Mouse (Mus musculus) frontal cortex, adult 2 months (tissue): ENCODE results near the gene Adgrb3. TPM values are rescaled to one million over a fixed set of nuclear protein-coding genes. Genes with fewer than 3 reads are reported as not detected.

Source experiments
- DNase-seq, 2 experiments: peaks; one replicate each; pipeline ENCODE4 v3.0.0; 2022; ENCODE audit warnings: low spot score in 1 of 2; ENCODE audit errors: extremely low spot score in 1 of 2
- polyA plus RNA-seq: library from polyadenylated mRNA; depleted of rRNA; stranded (reverse); fragments of >200 nt; gene quantifications from 2 replicates; pipeline ENCODE4 v1.2.3, GENCODE M21; 2012

The Adgrb3 gene
- polyA plus RNA-seq, 1 experiment, result 63.4 TPM

DNA sequence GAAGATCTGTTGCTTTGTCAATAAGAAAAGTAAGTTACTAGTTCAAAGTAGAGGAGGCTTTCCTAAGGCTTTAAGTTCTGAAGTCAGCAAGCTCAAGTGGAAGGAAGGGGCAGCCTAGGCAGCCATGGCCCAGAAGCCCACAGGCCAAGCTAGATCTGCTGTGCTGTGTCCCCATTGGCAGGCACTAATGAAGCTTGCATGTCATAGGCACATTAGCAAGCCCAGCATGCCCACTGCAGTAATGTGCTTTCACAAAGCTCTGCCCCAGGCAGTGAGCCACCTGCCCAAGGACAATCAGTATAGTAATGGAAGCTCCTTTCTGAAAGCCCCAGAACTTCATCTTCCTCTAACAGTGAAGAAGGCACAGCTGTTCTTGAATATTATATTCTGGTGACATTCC, 484.6 kb downstream of the Adgrb3 start:
- no peak for DNase-seq

DNA sequence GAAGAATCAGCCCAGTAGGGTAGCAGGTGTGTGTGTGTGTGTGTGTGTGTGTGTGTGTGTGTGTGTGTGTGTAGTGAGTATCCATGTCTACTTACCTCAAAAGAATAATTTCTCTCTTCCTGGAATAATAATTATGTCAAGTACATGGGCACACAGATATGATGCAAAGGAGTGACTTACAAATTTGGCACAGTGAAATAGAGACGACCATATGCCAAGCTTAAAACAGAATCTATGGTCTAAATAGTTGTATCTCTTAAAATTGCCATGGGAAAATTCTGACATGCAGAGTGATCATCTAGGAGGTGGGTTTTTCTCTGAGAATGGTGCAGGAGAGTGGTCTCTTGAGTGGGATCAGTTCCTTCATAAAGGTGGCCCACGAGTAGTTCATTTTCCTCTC, 504.1 kb downstream of the Adgrb3 start:
- DNase-seq, result no peak

DNA sequence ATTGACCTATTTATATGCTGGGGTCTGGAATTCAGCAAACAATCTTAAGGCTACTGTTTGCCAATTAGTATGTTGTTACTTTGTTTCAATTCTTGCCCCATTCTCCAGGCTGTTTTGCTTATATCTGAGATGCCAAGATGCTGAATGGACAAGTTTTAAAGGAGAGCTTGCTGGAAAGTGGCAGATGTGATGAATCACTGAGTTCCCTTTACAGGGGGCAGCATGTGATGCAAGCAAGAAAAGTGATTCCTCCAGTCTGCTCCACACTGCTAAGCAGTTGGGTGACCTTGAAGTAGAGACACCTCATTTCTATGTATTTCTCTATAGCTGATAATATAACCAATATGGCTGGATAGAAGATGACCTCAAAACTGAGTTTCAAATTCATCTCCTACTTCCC, 512.4 kb downstream of the Adgrb3 start:
- peak in 1 of 2 experiments; percentile 12 for DNase-seq

DNA sequence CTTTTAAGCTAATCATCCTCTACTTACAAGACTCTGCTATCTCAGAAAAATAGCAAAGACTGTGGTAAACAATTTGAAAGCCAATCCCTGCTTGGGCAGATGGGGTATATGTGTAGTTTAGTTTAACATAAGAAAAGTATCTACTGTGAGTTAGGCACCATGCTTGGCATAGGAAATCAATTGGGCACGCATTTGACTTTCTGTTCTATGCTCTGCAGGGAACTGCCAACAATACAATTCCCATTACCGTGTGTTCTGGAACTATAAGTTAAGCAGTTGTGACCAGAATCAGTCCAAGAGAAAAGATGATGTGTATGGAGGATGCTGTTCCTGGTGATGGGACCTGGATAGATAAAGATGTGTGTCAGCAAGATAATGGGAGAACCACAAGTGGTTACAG, 517.2 kb downstream of the Adgrb3 start:
- DNase-seq, result no peak

DNA sequence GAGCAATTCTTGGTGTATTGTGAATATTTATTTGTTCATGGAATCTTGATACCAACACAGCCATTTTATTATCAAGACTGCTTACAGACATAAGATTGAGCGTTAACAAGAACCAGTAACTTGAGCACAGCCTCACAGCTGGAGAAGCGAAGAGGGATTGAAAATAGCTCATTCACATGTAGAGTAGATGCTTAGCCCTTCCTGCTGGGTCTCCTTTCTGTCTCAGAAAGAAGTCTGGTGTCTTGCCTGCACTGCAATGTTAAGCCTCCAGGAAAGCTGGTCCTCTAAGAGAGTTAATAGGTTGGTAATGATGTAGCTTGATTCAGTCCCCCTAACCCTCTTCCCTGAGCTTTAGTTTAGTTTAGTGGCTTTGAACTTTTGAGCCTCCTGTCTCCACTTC, 519.4 kb downstream of the Adgrb3 start:
- DNase-seq, result no peak

DNA sequence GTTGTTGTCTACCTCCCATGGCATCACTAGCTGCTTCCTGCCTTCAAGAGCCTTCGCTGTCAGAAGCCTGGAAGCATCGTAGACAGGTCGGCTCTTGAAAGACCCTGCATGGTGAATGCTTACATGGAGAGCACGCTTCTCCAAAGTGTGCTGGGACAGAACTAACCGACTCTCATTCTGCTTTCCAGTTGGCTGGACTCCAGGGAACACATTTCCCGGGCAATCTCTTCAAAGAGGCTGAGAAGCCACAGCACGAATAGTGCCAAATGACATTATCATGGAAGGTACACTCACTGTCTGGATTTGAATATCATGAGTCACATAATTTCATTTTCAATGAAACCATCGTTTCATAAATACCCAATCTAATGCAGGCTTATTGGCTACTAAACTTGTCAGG, 548.0 kb downstream of the Adgrb3 start:
- DNase-seq, result peak; percentile 4 to 46

DNA sequence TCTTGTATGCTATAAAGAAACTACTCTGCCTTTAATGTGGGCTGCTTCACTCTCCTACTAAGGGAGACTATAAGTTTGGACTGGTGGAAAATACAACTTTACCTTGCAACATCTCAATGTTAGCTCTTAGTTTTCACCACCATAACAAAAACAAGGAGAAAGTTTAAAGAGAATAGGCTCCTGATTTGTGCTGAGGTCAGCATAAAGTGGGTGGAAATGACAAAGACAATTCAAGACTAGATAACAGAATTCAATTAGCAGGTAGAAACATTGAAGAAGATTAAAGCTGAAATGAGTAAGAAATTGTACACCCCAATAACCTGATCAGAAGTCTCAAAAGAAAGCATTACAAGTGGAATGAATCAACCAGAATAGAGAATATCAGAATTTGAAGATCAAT, 578.9 kb downstream of the Adgrb3 start:
- no peak for DNase-seq

DNA sequence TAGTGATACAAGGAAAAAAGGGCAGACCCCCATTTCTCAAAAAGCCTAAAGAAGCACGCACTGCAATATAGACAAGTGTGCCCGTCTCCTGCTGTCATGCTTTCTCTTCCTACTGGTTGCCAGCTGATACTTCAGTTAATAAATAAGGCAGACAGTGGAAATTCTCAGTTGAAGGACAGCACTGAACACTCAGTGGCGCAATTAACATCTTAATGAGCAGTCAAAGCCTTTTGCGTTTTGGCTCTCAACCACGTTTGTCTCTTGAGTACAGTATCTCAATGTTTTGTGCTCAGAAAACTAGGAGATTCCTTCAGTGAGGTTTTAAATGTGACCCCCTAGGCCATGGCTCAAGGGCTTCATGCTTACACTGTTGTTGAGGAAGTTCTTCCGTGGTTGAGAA, 587.1 kb downstream of the Adgrb3 start:
- DNase-seq, result no peak

DNA sequence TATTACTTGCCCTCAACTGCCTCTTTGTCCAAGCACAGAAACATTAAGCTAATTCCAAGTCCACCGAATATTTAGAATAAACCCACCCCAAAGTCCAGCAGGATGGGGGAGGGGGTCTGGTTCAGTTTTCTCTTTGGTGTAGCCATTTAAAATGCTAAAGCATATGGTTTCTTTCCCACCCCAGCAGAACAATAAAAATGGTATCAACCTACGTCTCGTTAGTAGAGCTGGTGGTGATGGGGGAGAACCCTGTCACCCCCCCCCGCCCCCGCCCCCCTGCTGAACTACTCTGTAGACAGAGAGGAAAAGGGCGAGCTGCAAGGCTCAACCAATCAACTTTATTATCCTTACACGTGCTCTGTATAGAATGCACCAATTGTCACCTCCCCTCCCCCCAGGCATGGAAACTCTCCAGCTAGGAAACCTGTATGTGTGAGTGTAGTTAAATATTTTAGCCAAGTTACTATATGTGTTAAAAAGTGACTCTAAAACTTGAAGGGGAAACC, 600.2 kb downstream of the Adgrb3 start:
- DNase-seq, result peak in 1 of 2 experiments; percentile 59

DNA sequence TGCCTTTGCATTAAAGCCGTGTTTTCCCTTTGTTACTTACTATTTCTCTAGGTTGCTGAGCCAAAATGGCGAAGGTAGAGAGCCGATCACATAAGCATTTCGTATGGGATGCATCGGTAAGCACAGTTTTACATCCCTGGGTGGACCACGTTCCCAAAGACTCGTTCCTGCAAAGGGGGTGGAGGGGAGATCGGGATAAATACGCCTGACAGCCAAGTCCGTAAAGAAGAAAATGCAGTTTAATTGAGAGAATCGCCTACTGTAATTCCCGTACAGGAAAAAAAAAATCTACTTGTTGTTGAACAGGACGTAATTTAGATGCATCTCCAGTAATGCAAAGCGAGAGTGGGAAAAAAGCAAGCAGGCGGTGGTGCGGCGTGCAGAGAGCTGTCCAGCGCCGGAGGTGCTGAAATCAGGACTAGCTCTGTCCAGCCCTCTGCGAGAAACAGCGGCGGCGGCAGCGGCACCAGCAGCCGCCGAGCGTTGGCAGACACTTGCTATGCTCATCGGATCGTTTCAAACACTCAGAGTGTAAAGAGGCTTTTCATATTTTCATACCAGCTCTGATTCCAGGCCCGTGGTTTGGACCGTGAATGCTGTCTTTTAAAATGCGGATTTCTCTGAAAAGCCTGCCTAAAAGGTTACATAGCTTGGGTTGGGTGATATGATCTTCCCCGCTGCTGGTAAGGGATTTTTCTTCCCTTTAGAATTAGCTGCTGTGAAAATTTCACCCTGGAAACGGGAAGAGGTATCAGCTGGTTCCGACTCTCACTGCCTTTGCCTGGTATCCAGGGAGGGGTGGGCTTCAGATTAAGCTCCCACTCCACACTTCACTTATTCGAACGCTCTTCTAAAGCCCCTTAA, 600.9 kb downstream of the Adgrb3 start:
- DNase-seq, result peak; percentile 49 to 80

DNA sequence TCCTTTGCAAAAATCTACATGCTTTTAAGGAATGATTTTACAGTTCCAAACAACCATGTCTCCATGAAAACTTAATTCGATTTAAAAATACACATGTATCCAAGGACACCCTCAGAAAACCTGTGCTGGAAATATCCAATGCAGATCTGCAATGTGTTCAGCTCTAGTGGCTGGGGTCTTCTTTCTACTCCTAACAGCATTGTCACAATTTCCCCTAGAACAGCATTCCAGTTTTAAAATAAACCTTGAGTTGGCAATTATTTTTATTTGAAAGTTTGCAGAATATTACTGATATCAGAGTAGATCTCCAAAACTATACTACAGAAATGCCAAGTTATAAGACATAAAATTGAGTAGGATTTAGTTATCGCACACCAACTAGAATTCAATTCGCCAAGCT, 601.6 kb downstream of the Adgrb3 start:
- DNase-seq, result peak in 1 of 2 experiments; percentile 36

DNA sequence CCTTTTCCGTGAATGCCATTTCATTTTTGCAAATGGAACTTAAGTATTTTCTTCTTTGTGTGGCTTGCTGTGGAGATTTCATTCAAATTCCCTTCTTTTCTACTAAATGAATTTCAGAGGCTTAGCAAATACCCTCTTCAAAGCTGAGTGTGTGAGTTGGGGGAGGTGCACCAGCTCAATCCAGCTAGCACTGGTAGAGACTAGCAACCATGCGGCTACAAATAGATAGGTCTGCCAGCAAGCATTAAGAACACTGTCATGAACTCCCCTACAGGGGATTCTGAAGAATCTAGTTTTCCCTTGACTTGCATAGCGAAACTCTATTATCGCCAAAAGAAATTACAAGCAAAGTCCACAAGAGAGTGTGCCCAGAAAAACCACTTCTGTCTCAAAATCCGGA, 624.9 kb downstream of the Adgrb3 start:
- no peak for DNase-seq

DNA sequence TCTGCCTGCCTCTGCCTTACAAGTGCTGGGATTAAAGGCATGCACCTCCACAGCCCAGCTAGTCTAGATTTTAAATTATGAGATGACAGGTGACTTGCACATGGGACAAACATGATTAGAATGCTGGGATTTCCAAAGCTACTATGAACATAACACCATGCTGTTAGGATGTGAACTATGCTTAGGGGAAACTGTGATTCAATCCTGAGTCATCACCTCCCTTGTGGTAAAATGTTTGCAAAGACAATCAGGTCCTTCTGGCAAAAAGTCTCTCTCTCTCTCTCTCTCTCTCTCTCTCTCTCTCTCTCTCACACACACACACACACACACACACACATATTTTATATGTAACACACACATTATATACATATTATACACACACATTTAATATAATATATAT, 630.1 kb downstream of the Adgrb3 start:
- DNase-seq, result peak in 1 of 2 experiments; percentile 36

DNA sequence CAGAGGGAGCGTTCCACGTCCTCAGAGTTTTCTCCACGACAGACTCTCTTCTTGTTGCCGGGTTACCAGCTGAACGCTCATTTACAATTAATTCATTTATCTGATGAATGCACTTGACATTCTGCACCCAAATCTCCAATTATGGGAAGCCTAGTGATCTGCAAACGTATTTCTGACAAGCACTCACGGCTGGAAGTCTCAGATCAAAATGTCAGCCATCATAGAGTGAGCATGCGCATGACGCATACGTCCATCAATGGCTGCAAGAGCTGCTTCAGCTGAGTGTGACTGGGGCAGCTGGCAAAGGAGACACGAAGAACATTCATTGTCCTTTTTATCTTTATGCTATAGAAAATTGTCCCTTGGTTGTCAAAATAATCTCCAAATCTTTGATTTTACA, 637.5 kb downstream of the Adgrb3 start:
- no peak for DNase-seq

DNA sequence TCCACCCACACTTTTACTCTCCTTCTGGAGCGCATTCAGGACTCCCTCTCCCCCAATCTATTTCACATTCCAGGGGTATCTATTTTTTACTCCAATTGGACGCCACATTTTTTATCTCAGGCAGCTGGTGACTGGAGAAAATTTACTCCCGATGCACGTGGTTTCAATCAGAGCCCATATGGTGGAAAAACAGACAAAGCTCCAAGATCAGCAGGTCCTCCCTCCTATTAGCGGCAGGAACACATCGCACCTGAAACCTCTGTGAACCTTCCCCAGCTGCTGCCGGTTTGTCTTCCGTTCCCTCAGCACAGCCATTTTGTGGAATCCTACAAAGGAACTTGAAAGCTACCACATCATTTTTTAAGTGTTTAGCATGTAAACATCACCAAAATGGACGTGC, 640.2 kb downstream of the Adgrb3 start:
- DNase-seq, result no peak

DNA sequence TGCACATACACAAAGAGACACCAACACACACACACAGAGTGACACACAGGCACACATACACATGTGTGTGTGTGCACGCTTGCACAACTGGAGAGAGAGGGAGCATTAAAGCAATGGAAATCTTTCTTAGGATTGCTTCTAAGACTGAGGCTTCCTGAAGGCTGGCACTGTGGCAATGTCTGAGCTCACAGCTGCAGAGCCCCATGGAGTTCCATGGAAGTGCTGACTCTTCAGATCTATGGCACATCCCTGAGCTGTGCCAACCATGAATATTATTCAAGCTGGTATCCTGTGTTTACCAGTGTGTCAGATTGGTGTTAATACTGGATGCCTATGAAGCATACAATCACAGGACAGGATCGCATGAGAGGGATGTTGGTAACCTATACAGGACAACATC, 643.6 kb downstream of the Adgrb3 start:
- DNase-seq, result no peak

DNA sequence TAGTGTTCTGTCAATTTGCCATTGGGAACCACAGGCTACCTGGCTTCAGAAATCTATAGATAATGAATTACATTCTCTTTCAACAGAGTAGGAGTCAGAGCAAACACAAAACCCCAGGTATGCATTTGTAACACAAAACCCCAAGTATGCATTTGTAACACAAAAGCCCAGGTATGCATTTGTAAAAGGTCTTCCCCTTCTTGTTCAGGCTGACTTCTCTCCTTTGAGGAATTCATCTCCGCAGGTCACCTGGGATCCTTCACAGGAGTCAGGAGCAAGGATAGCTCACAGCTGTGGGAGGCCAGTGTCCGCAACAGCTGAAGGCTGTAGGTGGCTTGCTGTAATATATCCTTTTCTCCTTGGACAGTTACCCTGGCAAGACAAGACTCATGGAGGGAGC, 647.6 kb downstream of the Adgrb3 start:
- no peak for DNase-seq

DNA sequence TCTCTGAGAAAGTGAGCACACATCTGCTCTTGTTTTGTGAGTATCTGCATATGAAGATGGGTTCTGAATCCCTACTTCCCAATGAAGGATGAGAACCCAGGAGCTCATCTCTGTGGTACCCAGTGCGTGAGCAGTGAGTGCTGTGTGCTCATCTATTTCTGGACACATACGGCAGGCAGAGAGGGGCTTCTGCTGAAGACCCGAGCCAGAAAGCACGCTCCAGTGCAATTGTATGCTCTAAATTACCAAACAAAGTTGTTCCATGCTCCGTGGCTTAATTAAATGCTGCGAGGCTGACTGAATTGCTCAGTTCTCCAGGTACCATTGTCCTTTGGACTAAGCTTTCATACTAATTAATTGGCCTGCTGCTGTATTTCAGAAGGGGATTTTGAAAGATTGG, 648.9 kb downstream of the Adgrb3 start:
- no peak for DNase-seq

DNA sequence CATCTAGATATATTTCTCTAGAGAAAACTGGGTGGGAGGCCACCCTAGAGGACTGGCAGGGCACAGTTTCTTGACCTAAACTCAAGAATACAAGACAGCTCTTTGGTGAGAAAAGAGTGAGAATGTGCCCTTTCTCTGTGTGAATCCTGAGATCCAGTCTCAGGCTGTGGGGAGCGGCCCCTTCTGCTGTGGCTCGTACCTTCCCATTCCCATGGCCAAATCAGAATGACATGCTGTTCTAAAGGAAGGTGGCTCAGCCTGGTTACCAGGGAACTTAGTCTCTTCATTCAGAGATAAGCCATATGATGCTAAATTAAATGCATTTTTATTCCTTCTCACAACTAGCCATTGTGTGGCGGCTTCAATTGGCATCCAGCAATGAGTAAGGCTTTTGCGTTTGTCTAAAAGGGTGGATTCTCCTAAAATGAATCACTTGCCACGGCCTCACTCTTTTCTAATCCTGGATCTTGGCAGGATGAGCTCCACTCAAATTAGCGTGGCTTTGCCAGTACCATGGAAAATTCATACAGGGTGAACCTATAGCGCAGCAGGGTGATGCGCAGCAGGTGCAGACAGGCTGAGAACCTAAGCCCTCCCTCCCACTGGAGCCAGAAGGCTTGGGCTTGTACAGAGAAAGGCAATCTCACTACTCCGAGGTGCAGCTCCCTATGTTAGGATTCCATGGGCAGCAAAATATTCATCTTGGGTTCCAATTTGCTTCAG, 649.5 kb downstream of the Adgrb3 start:
- DNase-seq, result peak; percentile 57 to 65

DNA sequence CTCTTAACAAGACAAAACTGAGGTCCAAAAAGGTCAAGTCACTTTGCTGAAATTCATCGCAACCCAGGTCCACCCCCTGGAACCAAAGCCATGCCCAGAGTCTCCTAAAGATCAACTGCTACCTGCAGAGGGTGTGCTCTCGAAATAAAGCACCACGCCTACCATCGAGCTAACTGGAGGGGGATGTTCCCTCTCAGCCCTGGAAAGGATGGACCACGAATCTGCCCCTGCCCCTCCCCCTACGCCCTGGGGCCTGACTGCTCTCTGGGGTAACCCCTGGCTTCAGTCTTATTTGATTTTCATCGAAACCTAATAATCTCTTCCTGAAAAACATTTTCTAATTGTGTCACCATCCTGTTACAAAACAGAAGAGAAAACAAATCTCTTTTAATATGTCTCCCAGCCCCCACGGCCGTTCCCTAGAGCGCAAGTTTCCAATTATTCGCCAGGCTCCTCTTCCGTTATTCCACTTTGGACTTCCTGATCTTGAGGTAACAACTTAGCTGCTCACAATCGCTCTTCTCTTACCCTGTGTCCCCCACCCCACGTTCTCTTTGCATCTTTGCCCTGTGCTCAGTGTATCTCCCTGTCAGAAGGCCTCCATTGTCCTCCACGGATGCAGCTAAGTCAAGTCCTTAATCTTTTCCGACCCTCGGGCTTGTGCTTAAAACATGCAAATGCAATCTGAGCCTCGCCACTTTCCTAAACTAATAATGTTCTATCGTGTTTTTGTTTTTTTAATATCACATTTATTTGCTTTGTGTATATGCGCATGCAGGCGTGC, 651.0 kb downstream of the Adgrb3 start:
- no peak for DNase-seq

DNA sequence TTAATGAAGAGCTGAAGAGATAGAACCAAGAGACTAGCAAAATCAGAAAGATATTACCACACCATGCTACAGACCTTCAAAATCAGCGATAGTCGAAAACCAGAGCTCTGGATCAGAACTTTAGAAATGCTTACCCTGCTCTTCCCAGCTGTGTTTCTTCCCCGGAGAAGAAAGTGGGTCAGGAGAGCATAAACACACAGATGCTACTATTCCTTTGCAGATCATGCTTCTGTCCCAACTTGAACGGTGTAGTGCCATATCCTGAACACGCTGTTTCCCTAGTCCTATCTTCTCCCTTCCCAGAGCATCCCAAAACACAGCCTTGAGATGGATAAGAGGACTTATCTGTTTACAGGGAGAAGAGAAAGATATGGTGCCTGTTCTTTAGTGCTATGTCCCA, 662.4 kb downstream of the Adgrb3 start:
- no peak for DNase-seq
